Mouse (Mus musculus) neural tube, embryonic 11.5 days (tissue): Measurements from ENCODE around the gene Fgf15. TPM values are rescaled to one million over a fixed set of nuclear protein-coding genes. Genes with fewer than 3 reads are reported as not detected.

Experiments
- ATAC-seq: fragments of 200-750 bp; cut with Nextera tagmentation; 2 replicates; pipeline ENCODE4 v1.8.0; 2017; ENCODE audit warnings: moderate number of reproducible peaks, mild to moderate bottlenecking, moderate TSS enrichment, moderate library complexity; ENCODE audit not compliant: insufficient read depth, low FRiP score, low TSS enrichment
- DNase-seq: peaks from one replicate; pipeline ENCODE4 v3.0.0-alpha.2; 2015; ENCODE audit warnings: low spot score
- H3K27ac ChIP-seq: fragments of 300-500 bp; sonication (generic); 2 replicates; pipeline ENCODE4 v1.5.1; 2014; ENCODE audit warnings: low read depth, mild to moderate bottlenecking, low read length
- H3K27me3 ChIP-seq: fragments of 300-500 bp; sonication (generic); 2 replicates; pipeline ENCODE4 v1.6.1; 2014; ENCODE audit warnings: mild to moderate bottlenecking, low read length, mixed read lengths; ENCODE audit not compliant: control insufficient read depth, insufficient read depth
- H3K36me3 ChIP-seq: fragments of 300-500 bp; sonication (generic); 2 replicates; pipeline ENCODE4 v1.6.1; 2014; ENCODE audit warnings: mild to moderate bottlenecking, low read length, moderate library complexity, mixed read lengths; ENCODE audit not compliant: control insufficient read depth, insufficient read depth
- H3K4me1 ChIP-seq: fragments of 300-500 bp; sonication (generic); 2 replicates; pipeline ENCODE4 v1.6.1; 2014; ENCODE audit warnings: low read length, mixed read lengths; ENCODE audit not compliant: control insufficient read depth, insufficient read depth
- H3K4me2 ChIP-seq: fragments of 300-500 bp; sonication (generic); 2 replicates; pipeline ENCODE4 v1.6.1; 2014; ENCODE audit warnings: low read depth, mild to moderate bottlenecking, moderate library complexity
- H3K4me3 ChIP-seq: fragments of 300-500 bp; sonication (generic); 2 replicates; pipeline ENCODE4 v1.5.1; 2014; ENCODE audit warnings: low read depth, low read length
- H3K9ac ChIP-seq: fragments of 300-500 bp; sonication (generic); 2 replicates; pipeline ENCODE4 v1.6.1; 2014; ENCODE audit warnings: mild to moderate bottlenecking, low read length
- H3K9me3 ChIP-seq: fragments of 300-500 bp; sonication (generic); 2 replicates; pipeline ENCODE4 v1.6.1; 2016; ENCODE audit warnings: low read length; ENCODE audit not compliant: control insufficient read depth
- WGBS: fragments of 180-500 bp; shearing (Covaris S2); extraction: QIAGEN DNeasy Blood & Tissue Kit; methylation state at CpG from one replicate; pipeline ENCODE4 v1.1.7; 2014; 5-methylcytosine and 5-hydroxymethylcytosine counted together
- polyA plus RNA-seq: library from polyadenylated mRNA; unstranded; fragments of >200 nt; fragmentation: Nextera tagmentation; extraction: Ambion mirVana; gene quantifications from 2 replicates; pipeline ENCODE4 v1.2.1, GENCODE M21; 2014

Fgf15 gene
- polyA plus RNA-seq, 1 experiment from 2014 or later, result 53.3 TPM

DNA sequence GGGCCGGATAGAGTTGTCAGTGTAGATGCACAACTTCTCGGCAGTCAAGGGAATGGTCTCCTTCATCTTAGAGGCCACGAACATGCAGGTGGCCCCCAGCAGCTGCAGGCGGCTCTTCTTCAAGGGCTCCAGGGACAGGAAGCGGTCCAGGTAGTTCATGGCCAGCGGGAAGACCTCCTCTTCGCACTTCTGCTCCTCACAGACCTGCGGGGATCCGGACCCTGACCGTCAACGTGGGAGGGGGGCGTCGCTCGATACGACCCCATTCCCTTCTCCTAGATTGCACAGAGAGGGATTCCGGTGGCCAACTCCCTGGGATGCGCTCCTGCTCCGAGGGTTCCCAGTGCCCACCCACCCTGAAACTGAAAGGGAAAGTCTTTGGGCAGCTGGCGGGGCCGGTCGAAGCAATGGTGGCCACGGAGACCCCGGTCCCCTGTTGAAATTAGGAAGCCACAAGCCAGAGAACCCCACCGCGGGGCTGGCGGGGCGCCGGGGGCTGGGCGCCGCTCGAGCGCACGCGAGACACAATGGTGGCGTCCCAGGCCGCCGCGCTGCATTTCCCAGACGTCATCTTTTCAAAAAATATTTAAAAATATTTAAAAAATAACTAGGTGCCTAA is 41.7 kb downstream of the Fgf15 start:
- ATAC-seq, result no peak
- Histone ChIP-seq H3K4me1 (peaks cover 39% of the 10 kb centered on the region), H3K36me3 (peaks cover 22% of the 10 kb centered on the region), H3K9ac (peak overlapping the region; percentile 83), H3K4me2 (peak overlapping the region; percentile 86), H3K9me3 (no peaks in the 10 kb centered on the region), H3K27ac (peak overlapping the region; percentile 24; the same call in 1 of the 2 replicates), H3K4me3 (peak overlapping the region; percentile 62), H3K27me3 (peaks cover 4% of the 10 kb centered on the region; the same call in 1 of the 2 replicates)
- WGBS, result 2% methylated on average over 38 of the region's 39 CpGs
- DNase-seq, result peak; percentile 42

DNA sequence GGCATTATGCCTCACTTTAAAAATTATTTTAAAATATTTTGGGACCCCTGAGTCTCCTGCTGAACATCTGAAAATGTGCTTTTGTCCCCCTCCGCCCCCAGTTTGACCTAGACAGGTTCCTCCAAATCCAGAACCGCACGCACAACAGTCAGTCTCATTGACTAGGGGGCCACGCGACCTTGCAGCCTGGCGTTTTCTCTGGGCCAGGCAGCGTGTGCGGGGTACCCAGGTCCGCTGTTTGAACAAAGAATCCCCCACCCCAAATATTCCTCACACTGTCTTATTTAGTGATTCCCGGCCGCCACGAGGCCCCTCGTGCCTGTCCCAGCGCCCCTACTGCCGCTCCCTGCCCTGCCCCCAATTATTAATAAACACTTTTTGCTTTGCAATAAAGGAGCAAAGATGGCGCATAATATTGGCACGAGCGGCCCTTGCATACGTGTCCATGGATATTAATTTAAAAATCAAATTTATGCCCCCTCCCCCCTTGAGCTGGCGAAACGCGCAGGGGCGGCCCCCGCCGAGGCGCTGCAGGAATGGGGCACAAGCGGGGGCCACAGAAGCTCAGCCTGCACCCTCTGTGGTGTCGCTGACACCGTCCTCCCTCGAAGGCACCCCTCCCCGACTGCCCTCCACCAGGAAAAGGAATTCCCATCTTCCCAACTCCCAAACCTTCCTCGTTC is 42.5 kb downstream of the Fgf15 start:
- H3K27ac ChIP-seq, result peak overlapping the region; percentile 85
- DNase-seq (no peak), ATAC-seq (no peak)

DNA sequence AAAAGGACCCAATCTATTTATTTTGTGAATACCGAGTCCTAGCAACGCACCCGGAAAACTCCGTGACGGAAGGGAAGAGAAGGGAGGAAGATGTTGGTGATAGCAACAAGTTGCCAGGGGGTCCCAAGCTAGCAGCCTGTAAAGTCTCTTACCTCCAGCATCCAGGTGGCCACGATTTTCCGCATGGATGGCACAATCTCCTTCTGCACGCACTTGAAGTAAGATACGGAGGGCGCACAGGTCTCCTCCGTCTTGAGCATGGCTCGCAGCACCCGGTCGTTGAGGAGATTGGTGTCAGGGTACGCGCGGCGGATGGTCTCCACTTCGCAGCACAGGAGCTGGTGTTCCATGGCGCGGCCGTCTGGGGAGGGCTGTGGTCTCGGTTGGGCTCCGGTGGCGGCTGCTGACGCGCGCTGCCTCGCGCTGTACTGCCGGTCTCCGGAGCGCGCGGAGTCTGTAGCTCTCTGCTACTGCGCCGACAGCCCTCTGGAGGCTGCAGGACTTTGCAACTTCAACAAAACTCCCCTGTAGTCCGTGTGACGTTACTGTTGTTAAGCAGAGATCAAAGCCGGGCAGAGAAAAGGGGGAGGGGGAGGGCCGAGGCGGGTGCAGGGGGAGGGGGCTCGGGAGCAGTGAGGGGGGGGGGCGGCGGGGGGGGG is 43.1 kb downstream of the Fgf15 start, which contains the start of gene Ccnd1:
Ccnd1 (minus strand) TSS at position 582 of the 659 bp plus-strand sequence.
- ATAC-seq, result peak; percentile 48

More for the DNA sequence above, 42.5 kb downstream of the Fgf15 start:
- Histone ChIP-seq H3K9me3 (no peaks in the 10 kb centered on the region), H3K9ac (peak overlapping the region; percentile 83), H3K36me3 (peaks cover 20% of the 10 kb centered on the region), H3K4me2 (peak overlapping the region; percentile 86), H3K4me1 (peaks cover 41% of the 10 kb centered on the region), H3K27me3 (peaks cover 4% of the 10 kb centered on the region; the same call in 1 of the 2 replicates), H3K4me3 (peak overlapping the region; percentile 62)
- WGBS, result under 1% methylated on average over 32 of the region's 32 CpGs

DNA sequence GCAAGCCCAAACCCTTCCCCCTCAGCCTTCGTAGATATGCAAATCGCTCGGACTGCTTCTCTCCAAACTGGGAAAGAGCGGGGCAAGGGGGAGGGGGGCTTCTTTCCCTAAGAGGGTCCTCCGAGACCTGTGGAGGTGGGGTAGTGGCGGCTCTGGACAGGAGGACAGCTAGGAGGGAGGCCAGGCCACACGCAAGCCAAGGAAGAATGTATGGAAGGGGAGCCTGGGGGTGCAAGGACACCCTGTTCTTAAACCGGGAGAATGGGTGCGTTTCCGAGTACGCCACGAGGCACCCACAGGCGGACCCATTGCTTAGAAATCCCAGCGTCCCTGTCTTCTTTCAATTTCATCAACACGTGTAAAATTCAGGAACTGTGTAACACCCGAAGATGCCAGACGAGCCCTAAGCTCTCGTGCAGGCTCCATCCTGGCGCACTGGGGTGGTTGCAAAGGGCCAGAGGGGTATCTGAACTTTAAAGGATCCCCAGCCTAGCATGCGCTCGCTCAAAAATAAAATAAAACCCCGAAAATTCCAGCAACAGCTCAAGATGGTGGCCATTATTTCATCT is 43.8 kb downstream of the Fgf15 start:
- Histone ChIP-seq H3K9me3 (no peaks in the 10 kb centered on the region), H3K4me1 (peaks cover 41% of the 10 kb centered on the region), H3K36me3 (peaks cover 12% of the 10 kb centered on the region), H3K27ac (peak overlapping the region; percentile 72), H3K9ac (peak overlapping the region; percentile 41), H3K4me3 (peak overlapping the region; percentile 62), H3K4me2 (peak overlapping the region; percentile 86), H3K27me3 (peaks cover 4% of the 10 kb centered on the region; the same call in 1 of the 2 replicates)
- DNase-seq (peak; percentile 77), ATAC-seq (peak; percentile 35)
- WGBS, result under 1% methylated on average over 21 of the region's 22 CpGs

More for the DNA sequence above, 43.1 kb downstream of the Fgf15 start, which contains the start of gene Ccnd1:
- peaks cover 15% of the 10 kb centered on the region for H3K36me3 ChIP-seq
- under 1% methylated on average over 39 of the region's 45 CpGs for WGBS
- peak within 1 kb of the TSS; percentile 83 for H3K9ac ChIP-seq
- H3K27me3 ChIP-seq, result peaks cover 4% of the 10 kb centered on the region; the same call in 1 of the 2 replicates
- H3K4me2 ChIP-seq, result peak within 1 kb of the TSS; percentile 86
- peaks cover 41% of the 10 kb centered on the region for H3K4me1 ChIP-seq
- peak within 1 kb of the TSS; percentile 62 for H3K4me3 ChIP-seq
- H3K27ac ChIP-seq, result peak within 1 kb of the TSS; percentile 85
- peak; percentile 81 for DNase-seq
- no peaks in the 10 kb centered on the region for H3K9me3 ChIP-seq

DNA sequence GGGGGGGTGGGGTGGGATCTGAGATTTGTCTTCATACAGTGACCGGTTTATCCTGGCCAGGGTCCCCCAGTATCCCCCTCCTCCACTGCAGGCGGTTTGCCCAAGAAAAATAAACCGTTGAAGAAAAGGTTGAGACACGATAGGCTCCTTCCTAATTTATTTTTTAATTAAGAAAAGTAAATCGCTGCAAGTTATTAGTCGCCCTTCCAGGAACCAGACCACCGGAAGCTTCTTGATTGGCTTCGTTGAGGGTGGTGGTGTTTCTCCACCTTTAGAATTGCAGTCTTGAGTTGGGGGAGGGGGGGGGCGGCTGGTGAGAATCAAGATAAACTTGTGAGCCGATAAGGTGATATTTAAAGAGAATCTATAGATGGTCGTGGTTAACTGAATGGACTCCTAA is 44.3 kb downstream of the Fgf15 start:
- H3K9ac ChIP-seq, result peak overlapping the region; percentile 41
- peak overlapping the region; percentile 62 for H3K4me3 ChIP-seq
- H3K27ac ChIP-seq, result peak overlapping the region; percentile 72
- peaks cover 11% of the 10 kb centered on the region for H3K36me3 ChIP-seq
- no peaks in the 10 kb centered on the region for H3K9me3 ChIP-seq
- under 1% methylated on average over 11 of the region's 11 CpGs for WGBS
- H3K4me1 ChIP-seq, result peaks cover 41% of the 10 kb centered on the region
- H3K4me2 ChIP-seq, result peak overlapping the region; percentile 86
- peaks cover 4% of the 10 kb centered on the region; the same call in 1 of the 2 replicates for H3K27me3 ChIP-seq
- DNase-seq (no peak), ATAC-seq (no peak)

DNA sequence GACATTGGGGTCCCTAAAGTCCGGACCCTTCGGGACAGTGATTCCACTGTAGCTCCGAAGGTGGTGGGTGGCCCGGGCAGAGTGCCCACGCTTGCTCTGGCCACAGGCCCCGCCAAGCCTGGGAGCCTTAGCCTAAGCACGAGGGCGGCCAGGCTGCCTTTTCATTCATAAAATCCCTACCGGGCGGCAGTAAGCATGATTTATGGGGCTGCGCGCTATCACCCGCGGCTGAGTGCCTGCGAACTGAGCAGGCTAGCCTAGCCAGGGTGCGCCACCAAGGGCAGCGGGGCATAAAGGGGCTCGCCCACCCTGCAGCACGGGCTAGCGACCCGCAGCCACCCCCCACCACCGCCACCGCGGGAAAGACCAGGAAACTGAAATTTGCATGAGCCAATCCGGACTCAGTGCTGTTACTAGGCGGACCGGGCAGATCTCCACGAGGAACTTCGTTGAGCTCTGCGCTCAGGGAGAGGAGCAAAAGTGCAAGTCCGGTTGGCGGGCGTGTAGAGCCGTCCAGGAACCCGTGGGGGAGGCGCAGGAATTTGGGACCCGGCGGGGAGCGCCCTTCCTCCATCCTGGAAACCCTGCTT is 45.0 kb downstream of the Fgf15 start:
- ATAC-seq, result peak; percentile 77
- Histone ChIP-seq H3K27me3 (peaks cover 4% of the 10 kb centered on the region; the same call in 1 of the 2 replicates), H3K36me3 (peaks cover 7% of the 10 kb centered on the region), H3K4me1 (peaks cover 38% of the 10 kb centered on the region), H3K9me3 (no peaks in the 10 kb centered on the region), H3K9ac (peak overlapping the region; percentile 23), H3K4me3 (peak overlapping the region; percentile 38), H3K4me2 (peak overlapping the region; percentile 86), H3K27ac (peak overlapping the region; percentile 65)
- DNase-seq, result peak; percentile 91
- under 1% methylated on average over 39 of the region's 39 CpGs for WGBS

DNA sequence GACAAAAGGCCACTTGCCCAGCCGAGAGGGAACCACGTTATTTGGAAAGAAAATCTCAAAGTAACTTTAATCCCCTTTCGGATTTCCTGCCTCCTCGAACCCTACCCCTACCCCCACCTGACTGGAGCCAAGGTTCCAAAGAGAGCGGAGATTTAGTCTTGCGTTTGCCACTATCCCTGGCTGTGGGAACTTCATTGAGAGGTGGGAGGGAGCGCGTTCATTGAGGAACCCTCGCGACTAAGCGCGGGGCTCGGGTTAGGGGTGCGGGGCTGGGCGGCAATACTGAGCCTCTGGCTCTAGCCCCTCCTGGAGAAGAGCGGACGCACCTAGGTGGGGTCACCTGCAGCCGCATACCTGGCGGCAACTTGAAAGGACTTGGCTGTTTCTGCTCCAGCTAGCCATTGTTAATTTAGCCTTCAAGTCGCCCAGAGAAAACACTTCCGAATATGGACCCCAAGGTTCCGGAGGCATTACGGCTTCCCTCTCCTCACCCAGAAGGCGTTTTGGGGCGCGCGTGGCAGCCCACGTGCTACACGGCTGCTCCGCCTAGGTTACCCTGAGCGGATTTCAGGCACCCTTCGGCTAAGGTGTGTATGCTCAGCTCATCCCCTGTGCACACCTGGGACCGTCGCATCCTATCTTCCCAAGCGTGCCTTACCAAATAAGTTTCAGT is 45.9 kb downstream of the Fgf15 start:
- WGBS, result under 1% methylated on average over 35 of the region's 35 CpGs

More for the DNA sequence above, 45.9 kb downstream of the Fgf15 start:
- peak overlapping the region; percentile 38 for H3K4me3 ChIP-seq
- H3K4me2 ChIP-seq, result peak overlapping the region; percentile 86
- peak overlapping the region; percentile 65; the same call in 1 of the 2 replicates for H3K27ac ChIP-seq
- H3K4me1 ChIP-seq, result peaks cover 34% of the 10 kb centered on the region
- peaks cover under 1% of the 10 kb centered on the region for H3K36me3 ChIP-seq
- no peak overlapping the region; the same call in 1 of the 2 replicates for H3K9ac ChIP-seq
- peak; percentile 62 for DNase-seq
- H3K9me3 ChIP-seq, result no peaks in the 10 kb centered on the region
- peaks cover 4% of the 10 kb centered on the region; the same call in 1 of the 2 replicates for H3K27me3 ChIP-seq
- no peak for ATAC-seq
